Mouse (Mus musculus): ENCODE measurements around the gene Cfap221.

The Cfap221 gene

DNA sequence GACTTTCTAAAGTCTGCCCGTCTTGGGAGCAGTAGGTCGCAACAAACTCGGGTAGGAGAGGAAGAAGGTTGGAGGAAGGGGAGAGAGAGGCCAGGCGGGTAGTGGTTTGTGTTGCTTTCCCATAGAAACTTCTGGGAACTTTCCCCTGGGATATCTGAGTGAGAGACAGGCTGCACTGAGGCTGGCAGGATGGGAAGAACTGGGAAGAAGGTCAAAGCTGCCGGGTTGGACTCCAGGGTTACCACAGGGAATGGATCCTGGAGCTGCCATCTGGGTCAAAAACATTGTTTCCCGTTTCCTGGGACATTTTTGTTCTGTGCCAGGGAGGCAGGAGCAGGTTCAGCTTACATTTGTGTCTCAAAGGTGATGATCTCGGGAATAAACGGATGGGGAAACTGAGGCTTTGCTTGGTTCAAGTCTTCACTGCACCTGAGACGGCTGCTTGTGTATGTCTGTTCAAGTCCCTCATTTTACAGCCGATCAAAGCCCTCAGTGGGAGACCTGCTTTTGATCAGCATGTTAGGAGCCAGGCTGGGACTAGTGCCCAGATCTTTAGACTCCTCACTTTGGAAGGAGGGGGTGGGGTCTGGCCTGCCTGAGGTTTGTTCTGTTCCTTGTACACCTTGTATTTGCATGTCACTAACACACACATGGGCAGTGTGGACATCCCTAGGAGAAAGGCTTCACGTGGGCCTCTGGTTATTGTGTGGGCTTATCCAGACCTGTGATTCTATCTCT is 11.0 kb upstream of the Cfap221 start:
- DNase-seq (ENCODE audit: extremely low spot score, low read depth, low spot score): no peak

DNA sequence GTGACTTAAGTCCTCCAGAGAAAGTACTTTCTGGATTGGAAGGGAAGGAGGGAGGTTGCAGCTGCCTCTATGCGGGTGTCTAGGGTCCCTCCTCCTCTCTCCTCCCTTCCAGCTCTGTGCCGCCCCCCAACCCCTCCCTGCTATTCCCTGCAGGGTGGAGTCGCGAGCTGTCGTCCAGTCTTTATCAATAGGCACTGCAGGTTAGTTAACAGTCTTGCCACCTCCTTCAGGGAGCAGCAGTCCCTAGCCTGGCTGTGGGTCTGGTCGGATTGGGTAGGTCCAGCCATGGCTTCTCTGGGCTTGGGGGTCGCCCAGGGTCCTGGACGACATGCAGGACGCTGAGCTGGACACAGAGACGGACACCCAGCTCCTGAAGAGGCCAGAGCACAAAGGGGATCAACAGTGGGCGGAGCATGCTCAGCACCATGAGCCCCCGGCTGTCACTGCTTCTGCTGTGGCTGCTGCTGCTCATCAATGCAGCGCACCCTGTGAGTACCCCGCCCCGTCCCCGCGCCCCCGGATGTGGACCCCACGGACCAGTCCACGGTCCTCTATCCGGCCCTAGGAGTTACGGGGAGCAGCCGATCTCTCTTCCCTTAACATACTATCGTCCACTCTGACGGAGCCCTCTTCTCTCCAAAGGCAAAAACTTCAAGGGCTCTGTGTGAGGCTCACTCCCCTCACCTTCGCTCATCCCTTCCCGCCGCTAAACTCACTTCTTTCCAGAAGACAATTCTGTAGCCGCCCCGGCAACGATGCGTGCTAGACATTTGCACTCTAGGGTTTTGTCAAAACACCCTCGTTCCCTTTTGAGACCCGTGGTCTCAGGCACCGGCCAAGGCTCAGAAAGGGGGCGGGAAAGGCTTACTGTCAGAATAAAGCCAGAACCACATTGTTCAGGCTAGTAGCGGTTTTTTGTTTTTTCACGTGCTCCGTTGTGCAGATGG is 10.1 kb upstream of the Cfap221 start, which contains the start of gene Sctr:
Gene Sctr, plus strand, starts transcription at position 51 of the 947 bp plus-strand sequence.
- no peak for DNase-seq (ENCODE audit: extremely low spot score, low read depth, low spot score)

DNA sequence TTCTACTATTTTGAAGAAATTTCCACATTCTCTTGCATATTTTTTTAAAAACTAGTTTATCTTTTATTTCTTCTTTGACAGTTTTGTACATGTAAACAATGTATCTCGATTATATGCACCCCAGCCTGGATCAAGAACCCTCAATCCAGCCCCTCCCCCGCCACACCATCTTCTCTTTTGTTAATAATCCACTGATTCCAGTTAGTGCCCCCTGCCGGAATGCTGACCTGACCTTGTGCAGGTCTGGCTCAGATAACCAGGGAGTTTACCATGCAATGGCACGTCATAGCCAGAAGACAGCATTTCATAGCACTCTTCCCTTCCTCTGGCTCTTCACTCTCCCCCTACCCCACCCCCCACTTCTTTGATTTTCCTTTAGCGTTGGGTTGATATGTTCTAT is 610 bp upstream of the Cfap221 start:
- no peak for DNase-seq (ENCODE audit: extremely low spot score, low read depth, low spot score)

GRCm38 (mm10) chr1:119986555-119986954 is 10.5 kb downstream of the Cfap221 start:
- DNase-seq (ENCODE audit: extremely low spot score, low read depth, low spot score): no peak

GRCm38 (mm10) chr1:119975141-119975540 is 21.9 kb downstream of the Cfap221 start:
- no peak for DNase-seq (ENCODE audit: extremely low spot score, low read depth, low spot score)

- DNase-seq (ENCODE audit: extremely low spot score, low read depth, low spot score): no peak
Measured at GRCm38 (mm10) chr1:119973117-119973516, 23.9 kb downstream of the Cfap221 start.

- no peak for DNase-seq (ENCODE audit: extremely low spot score, low read depth, low spot score)
Measured at GRCm38 (mm10) chr1:119965804-119966514, 31.1 kb downstream of the Cfap221 start.

GRCm38 (mm10) chr1:119959920-119960319 is 37.1 kb downstream of the Cfap221 start:
- DNase-seq (ENCODE audit: extremely low spot score, low read depth, low spot score): no peak

DNA sequence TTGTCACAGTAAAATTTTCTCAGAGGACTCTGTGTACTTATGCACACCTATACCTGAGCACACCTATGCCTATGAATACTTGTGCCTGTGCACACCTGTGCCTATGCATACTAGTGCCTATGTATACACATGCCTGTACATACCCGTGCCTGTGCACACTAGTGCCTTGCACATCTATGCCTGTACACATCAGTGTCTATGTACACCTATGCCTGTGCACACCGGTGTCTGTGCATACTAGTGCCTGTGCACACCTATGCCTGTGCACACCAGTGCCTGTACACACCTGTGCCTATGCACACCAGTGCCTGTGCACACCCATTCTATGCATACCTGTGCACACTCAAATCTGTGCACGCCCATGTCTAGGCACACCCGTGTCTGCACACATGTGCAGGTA is 37.6 kb downstream of the Cfap221 start:
- no peak for DNase-seq (ENCODE audit: extremely low spot score, low read depth, low spot score)

DNA sequence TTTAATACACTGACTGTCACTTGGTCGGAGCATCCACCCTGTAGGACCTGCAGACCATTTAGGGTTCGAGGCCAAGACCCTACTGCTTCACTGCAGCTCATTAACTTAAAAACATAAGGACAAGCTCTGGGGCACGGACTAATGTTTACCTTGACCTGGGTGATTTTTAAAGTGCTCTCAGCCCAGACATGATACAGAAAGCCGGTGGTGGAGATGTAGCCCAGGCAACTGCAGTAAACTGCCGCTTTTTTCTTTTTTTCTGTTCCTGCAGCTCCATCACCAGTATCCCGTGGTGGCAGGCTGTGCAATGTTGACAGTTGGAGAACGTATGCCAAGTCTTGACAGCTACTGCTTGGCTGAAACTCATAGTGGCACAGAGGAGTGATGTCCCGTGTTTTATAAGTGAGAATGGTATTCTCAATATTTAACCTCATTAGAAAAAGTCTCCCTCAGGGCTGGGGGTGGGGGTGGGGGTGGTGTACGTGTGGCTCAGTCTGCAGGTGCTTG is 39.3 kb downstream of the Cfap221 start:
- DNase-seq (ENCODE audit: extremely low spot score, low read depth, low spot score): no peak

GRCm38 (mm10) chr1:119954680-119955079 is 42.4 kb downstream of the Cfap221 start:
- DNase-seq (ENCODE audit: extremely low spot score, low read depth, low spot score): no peak

GRCm38 (mm10) chr1:119953456-119953855 is 43.6 kb downstream of the Cfap221 start:
- no peak for DNase-seq (ENCODE audit: extremely low spot score, low read depth, low spot score)

- no peak for DNase-seq (ENCODE audit: extremely low spot score, low read depth, low spot score)
Measured at GRCm38 (mm10) chr1:119950086-119950485, 46.9 kb downstream of the Cfap221 start.

DNA sequence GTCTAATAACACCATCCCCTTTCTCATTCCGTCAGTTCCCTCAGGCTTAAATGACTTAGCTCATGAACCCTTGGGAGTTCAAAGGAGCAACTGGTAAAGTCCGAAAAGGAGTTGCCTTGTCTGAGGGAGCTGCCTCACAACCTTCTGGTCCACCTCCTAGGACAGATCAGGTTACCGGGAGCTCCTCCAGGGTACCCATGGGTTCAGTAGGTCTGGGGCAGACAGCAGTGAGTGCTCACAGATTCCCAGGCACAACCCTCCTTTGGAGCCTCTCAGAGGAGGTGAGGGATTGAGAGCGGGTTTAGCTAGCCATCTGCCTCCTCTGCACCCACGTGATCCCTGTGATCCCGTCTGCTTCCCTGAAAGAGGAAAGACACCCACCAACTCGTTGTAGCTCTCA is 60.2 kb downstream of the Cfap221 start:
- no peak for DNase-seq (ENCODE audit: extremely low spot score, low read depth, low spot score)

DNA sequence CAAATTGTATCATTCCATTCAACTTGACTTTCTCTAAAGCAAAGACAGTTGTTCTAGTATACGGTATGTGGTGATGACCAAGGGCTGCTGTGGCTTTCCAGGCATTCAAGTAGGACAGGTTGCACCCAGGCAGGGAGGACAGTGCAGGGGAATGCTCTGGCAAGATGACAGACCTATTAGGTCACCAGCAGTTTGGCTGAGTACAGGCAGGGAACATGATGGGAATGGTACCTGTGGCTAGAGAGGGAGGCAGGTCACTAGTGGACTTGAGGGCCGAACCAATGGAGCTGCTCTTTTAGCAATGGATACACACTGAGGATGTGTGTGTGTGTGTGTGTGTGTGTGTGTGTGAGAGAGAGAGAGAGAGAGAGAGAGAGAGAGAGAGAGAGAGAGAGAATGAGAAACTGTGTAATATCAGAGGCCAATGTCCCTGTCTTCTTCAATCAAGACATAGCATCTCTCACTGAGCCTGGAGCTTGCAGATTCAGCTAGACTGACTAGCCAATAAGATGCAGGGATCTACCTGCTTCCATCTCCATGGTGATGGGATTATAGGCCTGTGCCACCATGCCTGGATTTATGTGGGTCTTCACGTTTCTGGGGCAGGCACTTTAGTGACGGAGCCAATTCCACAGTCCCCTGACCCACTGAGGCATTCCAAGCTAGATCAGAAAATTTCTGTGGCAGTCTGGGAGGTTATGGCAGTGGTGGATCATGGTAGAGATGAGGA is 65.4 kb downstream of the Cfap221 start:
- no peak for DNase-seq (ENCODE audit: extremely low spot score, low read depth, low spot score)

- no peak for DNase-seq (ENCODE audit: extremely low spot score, low read depth, low spot score)
Measured at GRCm38 (mm10) chr1:119929715-119930114, 67.3 kb downstream of the Cfap221 start.

- no peak for DNase-seq (ENCODE audit: extremely low spot score, low read depth, low spot score)
Measured at GRCm38 (mm10) chr1:119919299-119919698, 77.7 kb downstream of the Cfap221 start.

DNA sequence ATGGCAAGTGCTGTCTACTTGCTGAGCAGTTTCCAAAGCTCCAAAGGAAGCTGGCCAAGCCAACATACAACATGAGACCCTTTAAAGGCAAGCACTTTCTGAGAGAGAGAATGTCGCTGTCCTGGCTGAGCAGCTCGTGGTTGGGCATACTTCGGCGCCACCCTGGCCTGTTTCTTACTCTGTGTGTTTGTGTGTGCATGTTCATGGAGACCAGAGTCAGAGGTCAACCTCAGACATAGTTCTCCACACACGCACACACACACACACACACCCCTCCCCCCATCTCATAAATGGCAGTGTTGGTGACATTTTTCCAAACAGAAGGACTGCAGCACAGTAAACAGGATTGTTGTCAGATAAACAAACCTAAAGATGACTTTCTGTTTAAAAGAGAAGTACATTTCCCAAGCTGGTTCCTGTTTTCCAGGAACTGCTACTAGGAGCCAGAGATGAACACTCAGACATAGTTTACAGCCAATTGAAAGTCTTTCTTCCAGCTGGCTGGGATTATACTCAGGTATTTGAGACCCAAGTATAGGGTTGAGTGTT is 80.1 kb downstream of the Cfap221 start:
- DNase-seq (ENCODE audit: extremely low spot score, low read depth, low spot score): no peak

- DNase-seq (ENCODE audit: extremely low spot score, low read depth, low spot score): peak; percentile 78
Measured at GRCm38 (mm10) chr1:119912953-119913814, 83.8 kb downstream of the Cfap221 start, which contains the start of gene Tmem177. TSS of gene Tmem177 (minus strand) at chr1:119913208.

Data from hindlimb bud, embryonic 11.5 days (tissue).